Mouse (Mus musculus) forebrain, embryonic 13.5 days (tissue): ENCODE data around the gene Mettl26. TPM values are rescaled to one million over a fixed set of nuclear protein-coding genes. Genes with fewer than 3 reads are reported as not detected.

ENCODE experiments used
- ATAC-seq: fragments of 200-750 bp; cut with Nextera tagmentation; 2 replicates; pipeline ENCODE4 v1.8.0; 2017
- H3K27ac ChIP-seq: fragments of 300-500 bp; sonication (generic); 2 replicates; pipeline ENCODE4 v1.5.1; 2015; ENCODE audit warnings: inconsistent platforms, mild to moderate bottlenecking, moderate library complexity
- H3K27me3 ChIP-seq: fragments of 300-500 bp; sonication (generic); 2 replicates; pipeline ENCODE4 v1.6.1; 2015; ENCODE audit warnings: mild to moderate bottlenecking, inconsistent platforms
- H3K36me3 ChIP-seq: fragments of 300-500 bp; sonication (generic); 2 replicates; pipeline ENCODE4 v1.6.1; 2015; ENCODE audit warnings: mild to moderate bottlenecking, inconsistent platforms; ENCODE audit not compliant: poor library complexity, severe bottlenecking
- H3K4me1 ChIP-seq: fragments of 300-500 bp; sonication (generic); 2 replicates; pipeline ENCODE4 v1.6.1; 2015; ENCODE audit warnings: inconsistent platforms
- H3K4me2 ChIP-seq: fragments of 300-500 bp; sonication (generic); 2 replicates; pipeline ENCODE4 v1.6.1; 2015; ENCODE audit warnings: inconsistent platforms, mild to moderate bottlenecking, moderate library complexity
- H3K4me3 ChIP-seq: fragments of 300-500 bp; sonication (generic); 2 replicates; pipeline ENCODE4 v1.5.1; 2015; ENCODE audit warnings: mild to moderate bottlenecking, inconsistent platforms
- H3K9ac ChIP-seq: fragments of 300-500 bp; sonication (generic); 2 replicates; pipeline ENCODE4 v1.6.1; 2015; ENCODE audit warnings: mild to moderate bottlenecking, inconsistent platforms
- H3K9me3 ChIP-seq: fragments of 300-500 bp; sonication (generic); replicated peaks from 2 replicates; pipeline ENCODE4 v1.6.1; 2016; ENCODE audit warnings: inconsistent platforms
- WGBS: fragments of 180-500 bp; shearing (Covaris S2); methylation state at CpG from one replicate; pipeline ENCODE4 v1.1.7; 2015; 5-methylcytosine and 5-hydroxymethylcytosine counted together
- polyA plus RNA-seq: library from polyadenylated mRNA; unstranded; fragments of >200 nt; fragmentation: Nextera tagmentation; extraction: Ambion mirVana; gene quantifications from 2 replicates; pipeline ENCODE4 v1.2.1, GENCODE M21; 2015

The Mettl26 gene
- polyA plus RNA-seq, 1 experiment from 2014 or later: 62.5 TPM

- H3K27me3 ChIP-seq: no peaks in the 10 kb centered on the region
- no peaks in the 10 kb centered on the region for H3K9me3 ChIP-seq
- H3K4me2 ChIP-seq: no peak overlapping the region
- no peak for ATAC-seq
- H3K4me1 ChIP-seq: no peaks in the 10 kb centered on the region
- H3K4me3 ChIP-seq: no peak overlapping the region
- WGBS: 92% methylated on average over 2 of the region's 2 CpGs
- H3K27ac ChIP-seq: no peak overlapping the region
- no peak overlapping the region for H3K9ac ChIP-seq
- peaks cover 3% of the 10 kb centered on the region; the same call in 1 of the 2 replicates for H3K36me3 ChIP-seq
Observed at GRCm38 (mm10) chr17:25907640-25908039, 32.8 kb downstream of the Mettl26 start.

- no peak overlapping the region for H3K4me2 ChIP-seq
- no peaks in the 10 kb centered on the region for H3K27me3 ChIP-seq
- 0 out of 2 replicates have a peak, but pooled peaks cover 10% of the 10 kb centered on the region for H3K4me1 ChIP-seq
- no peak overlapping the region for H3K9ac ChIP-seq
- H3K4me3 ChIP-seq: no peak overlapping the region
- 87% methylated on average over 4 of the region's 4 CpGs for WGBS
- peaks cover 4% of the 10 kb centered on the region; the same call in 1 of the 2 replicates for H3K36me3 ChIP-seq
- ATAC-seq: no peak
- no peak overlapping the region for H3K27ac ChIP-seq
- no peaks in the 10 kb centered on the region for H3K9me3 ChIP-seq
Observed at GRCm38 (mm10) chr17:25911816-25912215, 36.9 kb downstream of the Mettl26 start.

- H3K27ac ChIP-seq: no peak overlapping the region
- no peak overlapping the region for H3K4me2 ChIP-seq
- peaks cover 16% of the 10 kb centered on the region for H3K36me3 ChIP-seq
- WGBS: 92% methylated on average over 14 of the region's 14 CpGs
- no peaks in the 10 kb centered on the region for H3K9me3 ChIP-seq
- H3K27me3 ChIP-seq: no peaks in the 10 kb centered on the region
- H3K4me1 ChIP-seq: peaks cover 25% of the 10 kb centered on the region
- H3K4me3 ChIP-seq: no peak overlapping the region
- ATAC-seq: no peak
- H3K9ac ChIP-seq: no peak overlapping the region
Observed at GRCm38 (mm10) chr17:25913186-25913876, 38.5 kb downstream of the Mettl26 start.

- no peak overlapping the region for H3K4me3 ChIP-seq
- no peaks in the 10 kb centered on the region for H3K9me3 ChIP-seq
- H3K4me1 ChIP-seq: peaks cover 30% of the 10 kb centered on the region
- H3K27ac ChIP-seq: no peak overlapping the region
- H3K27me3 ChIP-seq: no peaks in the 10 kb centered on the region
- no peak overlapping the region for H3K9ac ChIP-seq
- peaks cover 16% of the 10 kb centered on the region for H3K36me3 ChIP-seq
- WGBS: 97% methylated on average over 1 of the region's 1 CpGs
- H3K4me2 ChIP-seq: no peak overlapping the region
- ATAC-seq: no peak
Observed at GRCm38 (mm10) chr17:25913877-25914275, 39.0 kb downstream of the Mettl26 start.

- Histone ChIP-seq H3K4me3 (no peak overlapping the region), H3K27ac (no peak overlapping the region), H3K4me1 (peaks cover 32% of the 10 kb centered on the region), H3K4me2 (no peak overlapping the region), H3K9me3 (no peaks in the 10 kb centered on the region), H3K36me3 (peaks cover 16% of the 10 kb centered on the region), H3K27me3 (no peaks in the 10 kb centered on the region), H3K9ac (no peak overlapping the region)
- no peak for ATAC-seq
- 86% methylated on average over 4 of the region's 4 CpGs for WGBS
Observed at GRCm38 (mm10) chr17:25914295-25914694, 39.4 kb downstream of the Mettl26 start.

GRCm38 (mm10) chr17:25916931-25917647 lies 42.2 kb downstream of the Mettl26 start:
- Histone ChIP-seq H3K4me2 (peak overlapping the region; percentile 92; the same call in 1 of the 2 replicates), H3K27ac (no peak overlapping the region), H3K9me3 (no peaks in the 10 kb centered on the region), H3K4me3 (no peak overlapping the region), H3K36me3 (peaks cover 16% of the 10 kb centered on the region), H3K9ac (0 out of 2 replicates have a peak overlapping the region, but pooled peaks have one; percentile 95), H3K27me3 (no peaks in the 10 kb centered on the region), H3K4me1 (peaks cover 37% of the 10 kb centered on the region)
- ATAC-seq: no peak
- 88% methylated on average over 8 of the region's 8 CpGs for WGBS

- WGBS: 87% methylated on average over 9 of the region's 9 CpGs
- no peak for ATAC-seq
- Histone ChIP-seq H3K36me3 (peaks cover 16% of the 10 kb centered on the region), H3K4me2 (peak overlapping the region; percentile 92), H3K9ac (peak overlapping the region; percentile 95), H3K27me3 (no peaks in the 10 kb centered on the region), H3K4me3 (peak overlapping the region; percentile 97), H3K9me3 (no peaks in the 10 kb centered on the region), H3K4me1 (peaks cover 37% of the 10 kb centered on the region), H3K27ac (no peak overlapping the region)
Observed at GRCm38 (mm10) chr17:25918037-25918750, 43.3 kb downstream of the Mettl26 start.

- H3K4me1 ChIP-seq: peaks cover 31% of the 10 kb centered on the region
- H3K27ac ChIP-seq: peak within 1 kb of the TSS; percentile 92
- H3K4me2 ChIP-seq: peak within 1 kb of the TSS; percentile 92
- H3K9me3 ChIP-seq: no peaks in the 10 kb centered on the region
- H3K27me3 ChIP-seq: no peaks in the 10 kb centered on the region
- peak within 1 kb of the TSS; percentile 95 for H3K9ac ChIP-seq
- H3K36me3 ChIP-seq: peaks cover 16% of the 10 kb centered on the region
- WGBS: under 1% methylated on average over 61 of the region's 78 CpGs
- H3K4me3 ChIP-seq: peak within 1 kb of the TSS; percentile 97
- ATAC-seq: peak; percentile 92
Observed at GRCm38 (mm10) chr17:25919144-25919785, 44.4 kb downstream of the Mettl26 start, which contains the start of gene Rab40c. Rab40c (minus strand) TSS chr17:25919727.

GRCm38 (mm10) chr17:25919786-25920642 lies 45.1 kb downstream of the Mettl26 start:
- Histone ChIP-seq H3K4me1 (peaks cover 28% of the 10 kb centered on the region), H3K4me2 (peak overlapping the region; percentile 92), H3K9ac (peak overlapping the region; percentile 79), H3K27ac (peak overlapping the region; percentile 92), H3K4me3 (peak overlapping the region; percentile 97), H3K27me3 (no peaks in the 10 kb centered on the region), H3K9me3 (no peaks in the 10 kb centered on the region), H3K36me3 (peaks cover 16% of the 10 kb centered on the region)
- under 1% methylated on average over 40 of the region's 40 CpGs for WGBS
- ATAC-seq: peak; percentile 98

GRCm38 (mm10) chr17:25922120-25922519 lies 47.2 kb downstream of the Mettl26 start:
- H3K9me3 ChIP-seq: no peaks in the 10 kb centered on the region
- H3K36me3 ChIP-seq: peaks cover 26% of the 10 kb centered on the region
- no peak overlapping the region for H3K4me3 ChIP-seq
- H3K27me3 ChIP-seq: no peaks in the 10 kb centered on the region
- no peak for ATAC-seq
- no peak overlapping the region for H3K4me2 ChIP-seq
- H3K9ac ChIP-seq: no peak overlapping the region
- WGBS: 81% methylated on average over 5 of the region's 5 CpGs
- H3K27ac ChIP-seq: no peak overlapping the region
- H3K4me1 ChIP-seq: peaks cover 24% of the 10 kb centered on the region

- no peak for ATAC-seq
- Histone ChIP-seq H3K27ac (no peak overlapping the region), H3K4me1 (peaks cover 5% of the 10 kb centered on the region; the same call in 1 of the 2 replicates), H3K9ac (no peak overlapping the region), H3K4me3 (no peak overlapping the region), H3K9me3 (no peaks in the 10 kb centered on the region), H3K36me3 (peaks cover 44% of the 10 kb centered on the region), H3K27me3 (no peaks in the 10 kb centered on the region), H3K4me2 (no peak overlapping the region)
- 72% methylated on average over 2 of the region's 2 CpGs for WGBS
Observed at GRCm38 (mm10) chr17:25925348-25925747, 50.5 kb downstream of the Mettl26 start.
